14 mouse cellular contexts compared by ENCODE assay signal in genomic region chr5:146705411-146705810, GRCm38 (mm10).
DNase-seq lines count a peak whose midpoint lies in the region; ATAC-seq and TF ChIP-seq lines count a peak whose summit lies in the region.
"Had no signal": no experiment of that assay in that cellular context is flagged by ENCODE, and none has a peak within 500 bp of the region (broad histone marks: within the 10 kb centered on the region; RNA-seq: fewer than 3 reads in every experiment).

No protein-coding gene starts in this region.

- peak; percentile 31 for DNase-seq in liver, adult 2 months (ENCODE audit: extremely low read depth, low read depth, low spot score)
- DNase-seq in liver (no peak), 3T3-L1 (ENCODE audit: low read depth, low spot score) (peak; percentile 90), MN1 (ENCODE audit: low spot score) (peak; percentile 39)
- DNase-seq in left cerebral cortex, postnatal 10 days (ENCODE audit: extremely low spot score in 1 of 2, low spot score in 2 of 2), result no peak
- DNase-seq in layer of hippocampus, adult 9-10 months (ENCODE audit: low spot score), result no peak

- H3K27ac ChIP-seq in liver, adult 2 months (replicated peaks; ENCODE audit: insufficient read depth, low read depth, low read length), result no peak overlapping the region
- H3K27ac ChIP-seq in liver, embryonic 12.5 days, result peak overlapping the region; percentile 100
- H3K27ac ChIP-seq: forebrain, embryonic 10.5 days; heart, adult 2 months; hindbrain, embryonic 14.5 days; layer of hippocampus, adult 2 months; macrophage; midbrain, embryonic 15.5 days had no signal

- no peak for TF ChIP-seq POLR2A in liver, adult 2 months (IDR thresholded peaks at IDR 0.05; ENCODE audit: extremely low read depth, insufficient read depth, low read length)

- WGBS in liver, adult 2 months, result 16% methylated on average over 6 of the region's 6 CpGs
- WGBS in liver, embryonic 12.5 days (ENCODE audit: insufficient replicate concordance), result 64% methylated on average over 6 of the region's 6 CpGs

- intact Hi-C loops in left cerebral cortex, postnatal 10 days (cut with DNase I), result loop anchor here (5.0 kb wide), 2 partner anchors 137 to 612 kb away; no protein-coding TSS in a partner anchor

- no peaks in the 10 kb centered on the region for H3K79me2 ChIP-seq in liver, adult 2 months (ENCODE audit: control insufficient read depth, insufficient read depth, low read length)

- no peaks in the 10 kb centered on the region for H3K27me3 ChIP-seq in liver, adult 2 months (ENCODE audit: control insufficient read depth, insufficient read depth, low read length)
- no peaks in the 10 kb centered on the region for H3K27me3 ChIP-seq in liver, embryonic 12.5 days (replicated peaks)
- H3K27me3 ChIP-seq: midbrain, embryonic 15.5 days had no signal

- no peak for TF ChIP-seq CTCF in liver, adult 2 months (IDR thresholded peaks at IDR 0.05; ENCODE audit: low read depth, low read length)

- H3K36me3 ChIP-seq in liver, adult 2 months (ENCODE audit: control insufficient read depth, insufficient read depth, low read length), result no peaks in the 10 kb centered on the region
- no peaks in the 10 kb centered on the region for H3K36me3 ChIP-seq in liver, embryonic 12.5 days
- H3K36me3 ChIP-seq: forebrain, embryonic 10.5 days; midbrain, embryonic 15.5 days had no signal

- no peak overlapping the region for H3K9ac ChIP-seq in liver, adult 2 months (ENCODE audit: low read depth, low read length)
- H3K9ac ChIP-seq in liver, embryonic 12.5 days, result 0 out of 2 replicates have a peak overlapping the region, but pooled peaks have one; percentile 5
- H3K9ac ChIP-seq: hindbrain, embryonic 14.5 days; midbrain, embryonic 15.5 days had no signal

- peaks cover 2% of the 10 kb centered on the region for H3K4me1 ChIP-seq in liver, adult 2 months (ENCODE audit: control insufficient read depth, insufficient read depth, low read length)
- peaks cover 54% of the 10 kb centered on the region for H3K4me1 ChIP-seq in liver, embryonic 12.5 days

- no peaks in the 10 kb centered on the region for H3K9me3 ChIP-seq in liver, embryonic 12.5 days (replicated peaks)
- H3K9me3 ChIP-seq: forebrain, embryonic 10.5 days; midbrain, embryonic 15.5 days had no signal

- no peak overlapping the region for H3K4me3 ChIP-seq in liver, adult 2 months (ENCODE audit: insufficient read depth, low read depth, low read length)
- no peak overlapping the region for H3K4me3 ChIP-seq in liver, embryonic 12.5 days
- H3K4me3 ChIP-seq: forebrain, embryonic 10.5 days; heart, adult 2 months; midbrain, embryonic 15.5 days had no signal

- no peak overlapping the region for H3K4me2 ChIP-seq in liver, embryonic 12.5 days
- H3K4me2 ChIP-seq: hindbrain, embryonic 14.5 days had no signal

- no peak for ATAC-seq in liver, embryonic 12.5 days
- no peak for ATAC-seq in frontal cortex, adult (ENCODE audit: low TSS enrichment)

Comparison
In these comparisons a context has a peak if more than half of its experiments do, and no peak if none do; other contexts are left out.
1. DNase-seq: peak in liver, adult 2 months (single experiment), 3T3-L1 (single experiment) and MN1 (single experiment); none in liver (single experiment), left cerebral cortex, postnatal 10 days (0 of 2) and layer of hippocampus, adult 9-10 months (single experiment).